Mouse (Mus musculus) bone marrow macrophage, adult 2 months (primary cell): ENCODE measurements at regions not wholly inside any gene's neighbourhood (a gene's known extent, or its start where the extent isn't known, plus 50 kb on each side); places are given as distances from the start of the nearest gene placed in this dataset.

Experiments used
- H3K27ac ChIP-seq: 2 replicates; pipeline ENCODE4 v1.5.1; 2012; ENCODE audit warnings: low read depth, low read length; ENCODE audit not compliant: insufficient read depth
- H3K4me1 ChIP-seq: 2 replicates; pipeline ENCODE4 v1.6.1; 2012; ENCODE audit warnings: low read length; ENCODE audit not compliant: control insufficient read depth, insufficient read depth
- H3K4me3 ChIP-seq: 2 replicates; pipeline ENCODE4 v1.5.1; 2012; ENCODE audit warnings: mild to moderate bottlenecking, low read length, moderate library complexity; ENCODE audit not compliant: insufficient read depth
- CTCF ChIP-seq: IDR thresholded peaks from 2 replicates; pipeline ENCODE4 v1.5.1; 2012; ENCODE audit warnings: low read depth, mild to moderate bottlenecking, low read length, moderate library complexity
- POLR2A ChIP-seq: IDR thresholded peaks from 2 replicates; pipeline ENCODE4 v1.6.1; 2012; ENCODE audit warnings: mild to moderate bottlenecking, low read depth, low read length, borderline replicate concordance

DNA sequence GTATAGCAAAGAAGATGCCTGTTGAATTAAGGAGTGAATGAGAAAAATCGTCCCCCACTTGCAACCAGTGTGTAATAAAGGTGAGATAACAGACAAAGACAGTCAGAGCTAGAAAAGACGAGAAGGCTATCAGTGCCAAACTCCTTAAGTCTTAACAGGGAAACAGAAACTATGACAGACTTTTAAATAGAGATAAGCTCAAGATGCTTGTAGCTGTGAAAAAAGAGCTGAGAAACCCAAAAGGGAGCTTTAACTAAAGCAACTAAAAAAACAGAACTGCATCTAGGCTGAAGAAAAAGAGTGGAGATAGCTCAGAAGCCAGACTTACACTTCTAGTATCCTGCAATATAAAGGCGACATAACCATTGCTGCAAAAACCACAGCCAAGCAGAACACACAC, 87.8 kb upstream of the Tprg start:
- Histone ChIP-seq H3K4me1 (no peaks in the 10 kb centered on the region), H3K4me3 (no peak overlapping the region), H3K27ac (no peak overlapping the region)
- TF ChIP-seq POLR2A (no peak), CTCF (no peak)

DNA sequence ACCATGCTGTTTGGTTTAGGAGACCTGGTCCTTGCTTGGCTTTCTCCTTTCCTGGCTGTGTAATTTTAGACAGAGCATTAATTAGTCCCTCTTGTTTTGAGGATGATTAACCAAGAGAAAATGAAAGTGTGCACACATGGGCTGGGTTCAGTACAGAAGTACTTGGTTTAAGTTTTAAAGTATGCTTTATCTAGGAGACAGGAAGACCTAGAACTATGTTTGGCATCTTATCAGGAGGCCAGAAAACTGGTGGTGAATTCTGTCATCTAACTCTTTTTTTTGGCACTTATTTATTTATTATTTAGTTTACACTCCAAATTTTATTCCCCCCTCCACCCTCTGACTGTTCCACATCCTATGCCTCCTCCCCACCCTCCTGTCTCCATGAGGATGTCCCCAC, 86.6 kb upstream of the Tprg start:
- H3K27ac ChIP-seq, result no peak overlapping the region
- no peaks in the 10 kb centered on the region for H3K4me1 ChIP-seq
- H3K4me3 ChIP-seq, result no peak overlapping the region
- no peak for TF ChIP-seq CTCF
- TF ChIP-seq POLR2A, result no peak

DNA sequence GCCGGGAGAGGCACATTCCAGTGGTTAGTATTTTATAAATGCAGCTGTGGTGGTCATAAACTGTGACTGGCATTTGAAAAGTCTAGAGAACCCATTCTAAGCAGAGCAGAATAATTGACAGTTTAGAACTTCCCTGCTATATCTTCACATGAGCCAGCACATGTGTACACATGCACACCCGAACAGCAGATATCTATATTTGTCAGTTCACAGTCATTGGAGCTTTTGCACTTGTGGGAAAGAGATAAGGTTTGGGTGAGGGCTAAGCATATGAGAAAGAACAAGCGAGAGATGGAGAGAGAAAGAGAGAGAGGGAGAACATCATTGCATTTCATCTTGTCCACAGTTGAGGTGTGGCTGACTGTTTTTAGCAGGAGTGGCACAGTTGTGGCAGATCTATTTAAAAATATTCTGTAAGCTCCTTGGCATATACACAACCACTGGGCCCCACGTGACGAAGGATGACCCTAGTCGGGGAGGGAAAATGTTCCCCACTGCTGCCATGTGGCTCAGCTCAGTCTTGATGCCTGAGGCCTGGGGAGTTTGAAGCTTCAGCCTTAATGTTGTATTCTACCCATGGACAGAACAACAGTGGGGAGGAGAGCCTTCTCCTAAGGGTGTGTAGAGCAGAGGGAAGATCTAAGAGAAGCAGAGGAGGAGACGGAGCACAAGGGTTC, 85.4 kb upstream of the Tprg start:
- H3K4me1 ChIP-seq, result no peaks in the 10 kb centered on the region
- no peak overlapping the region for H3K27ac ChIP-seq
- H3K4me3 ChIP-seq, result no peak overlapping the region
- TF ChIP-seq POLR2A (no peak), CTCF (no peak)

DNA sequence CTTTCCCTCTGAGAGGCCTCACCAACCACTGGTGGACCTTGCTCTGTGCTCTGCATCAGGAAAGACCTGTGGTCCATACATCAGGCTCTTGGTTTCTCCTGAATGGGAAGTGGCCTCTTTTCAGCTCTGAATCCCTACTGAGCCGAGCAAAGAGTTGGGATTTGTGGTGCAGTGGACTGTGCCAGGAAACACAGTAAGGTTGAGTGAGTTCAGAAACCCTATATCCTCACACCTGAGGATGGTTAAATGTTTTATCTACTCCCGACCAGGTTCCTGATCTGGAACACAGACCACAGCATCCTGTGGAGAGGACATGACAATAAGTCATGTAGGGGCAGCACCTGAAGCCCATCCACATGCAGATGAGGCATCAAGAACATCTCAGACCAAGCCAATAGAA, 73.4 kb upstream of the Tprg start:
- Histone ChIP-seq H3K4me3 (no peak overlapping the region), H3K4me1 (peaks cover 3% of the 10 kb centered on the region; the same call in 1 of the 2 replicates), H3K27ac (no peak overlapping the region)
- no peak for TF ChIP-seq CTCF
- TF ChIP-seq POLR2A, result no peak

DNA sequence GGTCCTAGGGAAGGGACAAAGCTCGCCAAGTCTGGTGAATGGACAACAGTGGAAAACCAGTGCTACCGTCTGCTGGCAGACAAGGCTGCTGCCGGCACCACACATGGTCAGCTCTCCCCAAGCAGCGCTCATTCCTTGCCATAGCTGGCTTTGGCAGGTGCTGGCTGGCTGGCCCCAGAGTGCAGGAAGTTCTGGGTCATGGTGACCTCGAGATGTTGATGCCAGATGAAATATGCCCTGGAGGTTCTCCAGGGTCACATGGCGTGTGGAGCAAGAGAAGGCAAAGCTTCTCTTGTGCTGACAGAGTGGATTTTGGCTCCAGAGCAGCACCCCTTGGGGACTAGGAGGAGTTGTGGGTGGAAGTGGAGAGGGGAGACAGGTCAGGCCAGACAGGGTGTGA, 66.1 kb upstream of the Tprg start:
- no peak overlapping the region for H3K4me3 ChIP-seq
- no peak for TF ChIP-seq POLR2A
- no peak for TF ChIP-seq CTCF
- H3K4me1 ChIP-seq, result peaks cover 7% of the 10 kb centered on the region
- no peak overlapping the region for H3K27ac ChIP-seq

DNA sequence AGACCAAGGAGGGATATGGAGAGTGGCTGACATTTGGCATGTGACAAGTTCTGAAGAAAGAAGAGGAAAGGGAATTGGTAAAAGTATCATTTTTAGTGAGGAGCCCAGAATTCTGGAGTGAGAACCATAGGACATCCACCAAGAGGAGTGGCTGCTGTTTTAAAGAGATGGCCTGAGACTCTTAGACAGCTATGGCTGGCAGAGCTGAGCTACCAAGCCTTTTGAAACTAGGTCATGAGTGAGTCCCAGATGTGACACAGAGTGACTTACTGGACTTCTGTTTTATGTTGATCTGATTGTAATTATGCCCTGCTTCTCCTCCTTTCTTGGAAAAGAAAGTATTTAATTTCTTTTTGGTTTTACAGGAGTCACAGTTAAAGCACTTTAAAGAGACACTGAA, 61.8 kb upstream of the Tprg start:
- H3K4me3 ChIP-seq, result no peak overlapping the region
- no peak for TF ChIP-seq POLR2A
- no peak for TF ChIP-seq CTCF
- peaks cover 5% of the 10 kb centered on the region; the same call in 1 of the 2 replicates for H3K4me1 ChIP-seq
- no peak overlapping the region for H3K27ac ChIP-seq
